Mouse (Mus musculus): ENCODE measurements around the gene Atrnl1. TPM values are rescaled to one million over a fixed set of nuclear protein-coding genes. Genes with fewer than 3 reads are reported as not detected.

The Atrnl1 gene
- polyA plus RNA-seq, 1 experiment: 0.25 TPM

- Histone ChIP-seq H3K36me3 (replicated peaks; ENCODE audit: low read length) (no peaks in the 10 kb centered on the region), H3K4me3 (replicated peaks) (no peak overlapping the region), H3K9me3 (0 out of 2 replicates have a peak, but pooled peaks cover 3% of the 10 kb centered on the region), H3K4me1 (no peaks in the 10 kb centered on the region), H3K27me3 (replicated peaks) (peaks cover 2% of the 10 kb centered on the region)
- TF ChIP-seq FLI1 (IDR thresholded peaks at IDR 0.05; ENCODE audit: low read length) (no peak), GATA1 (IDR thresholded peaks at IDR 0.05; ENCODE audit: borderline replicate concordance, low read length) (no peak)
These were observed 440.2 kb downstream of the Atrnl1 start for GRCm38 (mm10) chr19:58050986-58051385.

GRCm38 (mm10) chr19:58051905-58052304 is 441.1 kb downstream of the Atrnl1 start:
- Histone ChIP-seq H3K4me3 (replicated peaks) (no peak overlapping the region), H3K36me3 (replicated peaks; ENCODE audit: low read length) (no peaks in the 10 kb centered on the region), H3K9me3 (0 out of 2 replicates have a peak, but pooled peaks cover 3% of the 10 kb centered on the region), H3K4me1 (no peaks in the 10 kb centered on the region), H3K27me3 (replicated peaks) (peaks cover 2% of the 10 kb centered on the region)
- TF ChIP-seq GATA1 (IDR thresholded peaks at IDR 0.05; ENCODE audit: borderline replicate concordance, low read length) (no peak), FLI1 (IDR thresholded peaks at IDR 0.05; ENCODE audit: low read length) (no peak)

GRCm38 (mm10) chr19:58052444-58053135 is 441.8 kb downstream of the Atrnl1 start:
- Histone ChIP-seq H3K36me3 (replicated peaks; ENCODE audit: low read length) (no peaks in the 10 kb centered on the region), H3K27me3 (replicated peaks) (peaks cover 2% of the 10 kb centered on the region), H3K4me1 (no peaks in the 10 kb centered on the region), H3K4me3 (replicated peaks) (no peak overlapping the region), H3K9me3 (0 out of 2 replicates have a peak, but pooled peaks cover 3% of the 10 kb centered on the region)
- TF ChIP-seq FLI1 (IDR thresholded peaks at IDR 0.05; ENCODE audit: low read length): no peak
- TF ChIP-seq GATA1 (IDR thresholded peaks at IDR 0.05; ENCODE audit: borderline replicate concordance, low read length): no peak

GRCm38 (mm10) chr19:58059719-58060118 is 448.9 kb downstream of the Atrnl1 start:
- H3K36me3 ChIP-seq (replicated peaks; ENCODE audit: low read length): no peaks in the 10 kb centered on the region
- H3K27me3 ChIP-seq (replicated peaks): peaks cover 5% of the 10 kb centered on the region
- peaks cover 4% of the 10 kb centered on the region for H3K9me3 ChIP-seq
- H3K4me3 ChIP-seq (replicated peaks): no peak overlapping the region
- no peak for TF ChIP-seq FLI1 (IDR thresholded peaks at IDR 0.05; ENCODE audit: low read length)
- no peak for TF ChIP-seq GATA1 (IDR thresholded peaks at IDR 0.05; ENCODE audit: borderline replicate concordance, low read length)
- no peaks in the 10 kb centered on the region for H3K4me1 ChIP-seq

GRCm38 (mm10) chr19:58060199-58060853 is 449.5 kb downstream of the Atrnl1 start:
- H3K4me1 ChIP-seq: no peaks in the 10 kb centered on the region; the same call in 1 of the 2 replicates
- peaks cover 5% of the 10 kb centered on the region for H3K27me3 ChIP-seq (replicated peaks)
- no peaks in the 10 kb centered on the region for H3K36me3 ChIP-seq (replicated peaks; ENCODE audit: low read length)
- TF ChIP-seq GATA1 (IDR thresholded peaks at IDR 0.05; ENCODE audit: borderline replicate concordance, low read length) (no peak), FLI1 (IDR thresholded peaks at IDR 0.05; ENCODE audit: low read length) (no peak)
- H3K4me3 ChIP-seq (replicated peaks): no peak overlapping the region
- peaks cover 10% of the 10 kb centered on the region for H3K9me3 ChIP-seq

- Histone ChIP-seq H3K27me3 (replicated peaks) (peaks cover 5% of the 10 kb centered on the region), H3K4me1 (peaks cover 5% of the 10 kb centered on the region; the same call in 1 of the 2 replicates)
These were observed 450.1 kb downstream of the Atrnl1 start for GRCm38 (mm10) chr19:58060854-58061358.

GRCm38 (mm10) chr19:58061933-58062332 is 451.1 kb downstream of the Atrnl1 start:
- Histone ChIP-seq H3K4me1 (peaks cover 6% of the 10 kb centered on the region; the same call in 1 of the 2 replicates), H3K36me3 (replicated peaks; ENCODE audit: low read length) (no peaks in the 10 kb centered on the region), H3K27me3 (replicated peaks) (peaks cover 5% of the 10 kb centered on the region), H3K4me3 (replicated peaks) (no peak overlapping the region), H3K9me3 (peaks cover 20% of the 10 kb centered on the region)
- TF ChIP-seq GATA1 (IDR thresholded peaks at IDR 0.05; ENCODE audit: borderline replicate concordance, low read length): no peak
- TF ChIP-seq FLI1 (IDR thresholded peaks at IDR 0.05; ENCODE audit: low read length): no peak

More at GRCm38 (mm10) chr19:58060854-58061358, 450.1 kb downstream of the Atrnl1 start:
- H3K4me3 ChIP-seq (replicated peaks): no peak overlapping the region
- peaks cover 11% of the 10 kb centered on the region for H3K9me3 ChIP-seq
- H3K36me3 ChIP-seq (replicated peaks; ENCODE audit: low read length): no peaks in the 10 kb centered on the region
- no peak for TF ChIP-seq FLI1 (IDR thresholded peaks at IDR 0.05; ENCODE audit: low read length)
- no peak for TF ChIP-seq GATA1 (IDR thresholded peaks at IDR 0.05; ENCODE audit: borderline replicate concordance, low read length)

- peaks cover 5% of the 10 kb centered on the region for H3K27me3 ChIP-seq (replicated peaks)
- TF ChIP-seq FLI1 (IDR thresholded peaks at IDR 0.05; ENCODE audit: low read length) (no peak), GATA1 (IDR thresholded peaks at IDR 0.05; ENCODE audit: borderline replicate concordance, low read length) (no peak)
- H3K4me3 ChIP-seq (replicated peaks): no peak overlapping the region
- H3K36me3 ChIP-seq (replicated peaks; ENCODE audit: low read length): no peaks in the 10 kb centered on the region
- H3K4me1 ChIP-seq: peaks cover 6% of the 10 kb centered on the region; the same call in 1 of the 2 replicates
- H3K9me3 ChIP-seq: peaks cover 23% of the 10 kb centered on the region
These were observed 452.7 kb downstream of the Atrnl1 start for GRCm38 (mm10) chr19:58063541-58063940.

GRCm38 (mm10) chr19:58064116-58065000 is 453.5 kb downstream of the Atrnl1 start:
- TF ChIP-seq FLI1 (IDR thresholded peaks at IDR 0.05; ENCODE audit: low read length): no peak
- TF ChIP-seq GATA1 (IDR thresholded peaks at IDR 0.05; ENCODE audit: borderline replicate concordance, low read length): no peak
- peaks cover 6% of the 10 kb centered on the region; the same call in 1 of the 2 replicates for H3K4me1 ChIP-seq
- no peak overlapping the region for H3K4me3 ChIP-seq (replicated peaks)
- H3K36me3 ChIP-seq (replicated peaks; ENCODE audit: low read length): no peaks in the 10 kb centered on the region
- peaks cover 23% of the 10 kb centered on the region for H3K9me3 ChIP-seq
- peaks cover 3% of the 10 kb centered on the region for H3K27me3 ChIP-seq (replicated peaks)

Measured in megakaryocyte, embryonic 14.5 days (primary cell).